Mouse (Mus musculus) T-helper 17 cell (primary cell): ENCODE measurements around the gene Mdc1.

Experiments used
- in situ Hi-C, 2 experiments: fragments of 300-600 bp; cut with MboI, MseI; formaldehyde crosslinking; loops; 1 replicate in 1 of 2; 2 replicates in 1 of 2; pipeline ENCODE4 v1.15.1; 2025; ENCODE audit warnings: high pct_unique_total_duplicates in 2 of 2

Mdc1 gene

GRCm38 (mm10) chr17:35873774-35874519 lies 32.6 kb downstream of the Mdc1 start:
- in situ Hi-C loops: loop anchor here (5.0 kb wide), 2 partner anchors 33 to 37 kb away; partner anchors contain the start of gene Tubb5 (in 1 of the 2)

GRCm38 (mm10) chr17:35874721-35875120 lies 33.4 kb downstream of the Mdc1 start:
- in situ Hi-C loops: loop anchor here (5.0 kb wide), 2 partner anchors 33 to 37 kb away; partner anchors contain the start of gene Tubb5 (in 1 of the 2)

DNA sequence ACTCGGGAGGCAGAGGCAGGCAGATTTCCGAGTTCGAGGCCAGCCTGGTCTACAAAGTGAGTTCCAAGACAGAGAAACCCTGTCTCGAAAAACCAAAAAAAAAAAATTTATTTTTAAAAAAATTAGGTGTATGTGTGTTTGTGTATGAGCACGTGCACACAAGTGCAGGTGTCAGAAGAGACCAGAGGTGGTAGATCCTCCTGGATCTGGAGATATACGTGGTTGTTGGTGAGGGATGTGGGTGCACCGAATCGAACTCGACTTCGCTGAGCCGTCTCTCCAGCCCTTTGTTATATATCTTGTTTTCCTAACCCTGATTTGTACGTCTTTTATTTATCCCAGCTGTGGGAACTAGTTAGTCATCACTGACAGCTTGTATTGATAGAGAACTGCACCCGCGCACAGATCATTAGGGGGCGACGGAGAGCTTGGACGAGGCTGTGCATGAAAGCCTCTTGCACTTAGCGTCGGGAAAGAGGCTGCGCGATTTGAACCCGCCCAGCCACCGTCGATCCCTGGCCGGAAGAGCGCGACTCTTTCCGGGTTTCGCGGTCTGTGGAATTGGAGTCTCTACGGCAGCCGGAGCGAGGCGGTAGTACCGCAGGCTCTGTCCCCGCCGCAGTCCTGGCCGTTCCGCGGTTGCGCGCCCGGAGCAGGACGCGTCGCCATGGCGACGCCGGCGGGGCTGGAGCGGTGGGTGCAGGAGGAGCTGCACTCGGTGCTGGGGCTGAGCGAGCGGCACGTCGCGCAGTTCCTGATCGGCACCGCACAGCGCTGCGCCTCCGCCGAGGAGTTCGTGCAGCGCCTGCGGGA lies 38.1 kb downstream of the Mdc1 start, which contains the start of gene Dhx16:
Gene Dhx16, plus strand, starts transcription at position 575 of the 813 bp plus-strand sequence.
- in situ Hi-C loops: no loop called here

DNA sequence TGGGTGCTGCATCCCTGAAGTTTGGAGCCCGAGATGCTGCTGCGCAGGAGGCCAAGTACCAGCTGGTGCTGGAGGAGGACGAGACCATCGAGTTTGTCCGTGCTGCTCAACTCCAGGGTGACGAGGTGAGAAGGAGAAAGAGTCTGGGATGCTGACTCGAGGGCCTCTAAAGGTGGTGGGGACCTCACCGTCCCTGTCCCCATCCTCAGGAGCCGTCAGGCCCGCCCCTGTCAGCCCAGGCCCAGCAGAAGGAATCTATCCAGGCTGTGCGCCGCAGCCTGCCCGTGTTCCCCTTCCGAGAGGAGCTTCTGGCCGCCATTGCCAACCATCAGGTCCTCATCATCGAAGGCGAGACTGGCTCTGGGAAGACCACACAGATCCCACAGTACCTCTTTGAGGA lies 41.6 kb downstream of the Mdc1 start:
- in situ Hi-C loops: no loop called here

DNA sequence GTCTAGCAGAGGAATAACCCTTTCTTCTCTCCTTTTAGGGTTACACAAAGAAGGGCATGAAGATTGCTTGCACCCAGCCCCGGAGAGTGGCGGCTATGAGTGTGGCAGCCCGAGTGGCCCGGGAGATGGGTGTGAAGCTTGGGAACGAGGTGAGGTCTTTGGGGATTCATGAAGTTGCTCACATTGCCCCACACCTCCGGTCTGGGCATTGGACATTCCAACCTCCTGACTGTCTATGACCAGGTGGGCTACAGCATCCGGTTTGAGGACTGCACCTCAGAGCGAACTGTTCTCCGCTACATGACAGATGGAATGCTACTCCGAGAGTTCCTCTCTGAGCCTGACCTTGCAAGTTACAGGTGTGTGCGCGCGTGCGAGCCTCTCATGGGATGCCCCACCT lies 42.5 kb downstream of the Mdc1 start:
- in situ Hi-C loops: no loop called here

- in situ Hi-C loops: no loop called here
These were observed 46.4 kb downstream of the Mdc1 start for GRCm38 (mm10) chr17:35887725-35888124.

DNA sequence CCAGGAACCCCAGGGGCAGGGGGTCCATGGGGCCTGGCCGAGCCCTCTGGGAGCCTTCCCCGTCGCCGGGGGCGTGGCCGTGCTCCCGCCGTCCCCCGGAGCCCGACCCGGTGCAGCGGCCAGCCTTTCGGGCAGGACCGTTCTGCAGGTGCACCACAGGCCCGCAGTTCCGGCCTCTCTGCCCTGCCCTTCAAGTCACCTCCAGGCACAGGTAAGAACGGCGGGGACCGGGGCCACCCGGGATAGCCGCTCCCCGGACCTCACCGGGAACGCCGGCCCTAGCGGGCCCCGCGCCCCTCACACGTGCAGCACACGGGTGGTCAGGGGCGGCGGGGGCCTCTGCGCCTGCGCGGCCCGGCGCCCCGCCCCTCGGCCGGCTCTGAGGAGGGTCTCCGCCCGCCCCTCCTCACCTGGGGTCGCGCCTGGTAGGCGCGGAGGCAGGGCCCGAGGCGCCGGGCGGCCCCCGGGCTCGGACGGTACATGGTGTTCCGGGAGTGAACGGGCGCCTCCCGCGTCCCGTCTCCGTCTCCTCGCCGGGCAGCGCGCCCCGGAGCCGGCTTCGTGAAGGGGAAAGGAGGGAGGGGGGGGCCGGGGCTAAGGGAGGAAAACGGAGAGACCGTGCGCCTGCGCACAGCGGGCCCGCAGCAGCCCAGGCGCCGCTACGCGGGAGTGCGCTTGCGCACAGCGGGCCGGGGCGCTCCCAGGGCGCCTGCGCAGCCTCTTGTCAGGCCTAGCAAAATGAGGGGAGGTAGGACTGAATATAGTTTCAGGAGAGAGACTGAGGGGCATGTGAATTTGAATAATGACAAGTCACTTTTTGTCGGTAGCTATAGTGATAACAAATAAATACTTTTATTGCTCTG lies 55.7 kb downstream of the Mdc1 start, which contains the start of gene 2310061I04Rik:
Gene 2310061I04Rik, minus strand, starts transcription at position 651 of the 863 bp plus-strand sequence.
- in situ Hi-C loops: no loop called here

GRCm38 (mm10) chr17:35897644-35898573 lies 56.6 kb downstream of the Mdc1 start:
- in situ Hi-C loops: no loop called here

DNA sequence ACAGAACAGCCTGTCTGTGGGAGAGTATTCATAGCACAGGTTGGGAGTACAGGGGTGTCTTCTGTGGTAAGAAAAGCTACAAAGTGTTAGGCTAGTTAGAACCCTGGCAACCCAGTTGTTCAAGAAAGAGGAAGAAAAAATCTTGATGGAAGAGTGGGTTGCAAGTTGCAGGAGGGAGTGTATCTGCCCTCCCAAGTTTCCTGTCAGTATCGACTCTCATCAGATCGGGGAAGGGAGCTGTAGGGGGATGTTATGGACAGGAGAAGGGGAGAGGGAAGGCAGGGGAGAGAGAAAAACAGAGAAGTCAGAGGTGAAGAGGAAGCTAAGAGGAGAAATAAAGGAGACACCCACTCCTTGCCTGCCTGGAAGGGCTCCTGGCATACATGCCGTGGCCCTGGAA lies 59.3 kb downstream of the Mdc1 start:
- in situ Hi-C loops: no loop called here

DNA sequence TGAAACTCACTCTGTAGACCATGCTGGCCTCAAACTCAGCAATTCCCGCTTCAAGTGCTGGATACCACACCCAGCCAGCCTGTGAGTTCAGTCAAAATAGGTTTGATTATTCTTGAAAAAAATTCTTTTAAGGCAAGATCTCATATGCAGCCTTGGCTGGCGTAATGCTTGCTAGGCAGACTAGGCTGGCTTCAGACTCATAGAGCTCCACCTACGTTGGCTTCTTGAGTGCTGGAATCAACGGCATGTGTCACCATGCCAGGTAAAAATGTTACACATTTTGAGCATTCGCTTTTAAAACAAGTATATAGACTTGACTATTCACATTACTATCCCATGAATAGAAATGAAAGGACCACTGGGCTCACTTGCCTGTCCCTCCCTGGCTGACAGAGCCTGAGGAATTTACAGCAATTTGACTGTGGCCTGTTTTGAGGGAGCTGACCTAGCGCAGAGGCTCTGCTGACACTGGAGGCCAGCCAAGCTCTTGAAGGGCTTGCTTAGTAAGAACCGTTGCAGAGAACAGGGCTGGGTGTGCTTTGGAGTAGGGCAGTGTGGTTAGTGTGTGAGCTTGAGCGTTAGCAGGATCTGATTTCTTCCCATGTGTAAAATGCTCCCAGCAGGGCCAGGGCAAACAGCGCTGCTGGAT lies 62.2 kb downstream of the Mdc1 start:
- in situ Hi-C loops: no loop called here

- in situ Hi-C loops: no loop called here
These were observed 62.7 kb downstream of the Mdc1 start for GRCm38 (mm10) chr17:35903992-35904355.

DNA sequence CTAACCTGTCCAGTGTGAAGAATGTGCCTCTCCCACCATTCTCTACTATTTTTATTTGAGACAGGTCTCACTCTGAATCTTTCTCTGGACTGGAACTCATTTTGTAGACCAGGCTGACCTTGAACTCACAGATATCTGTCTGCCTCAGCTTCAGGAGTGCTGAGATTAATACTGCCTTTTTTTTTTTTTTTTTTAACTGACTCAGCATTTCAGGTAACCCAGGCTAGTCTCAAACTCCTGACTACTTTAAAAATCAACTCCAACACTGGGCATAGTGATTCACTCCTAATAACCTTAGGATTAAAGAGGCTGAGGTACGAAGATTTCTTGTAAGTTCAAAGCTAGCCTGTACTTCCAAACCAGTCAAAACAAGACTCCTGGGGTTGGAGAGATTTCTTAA lies 64.3 kb downstream of the Mdc1 start:
- in situ Hi-C loops: loop anchor here (5.0 kb wide), 2 partner anchors 33 to 78 kb away; no protein-coding TSS in a partner anchor

GRCm38 (mm10) chr17:35907609-35908008 lies 66.3 kb downstream of the Mdc1 start:
- in situ Hi-C loops: loop anchor here (5.0 kb wide), 2 partner anchors 35 to 80 kb away; no protein-coding TSS in a partner anchor
